Mouse (Mus musculus): ENCODE results near the gene Klrb1c. TPM values are rescaled to one million over a fixed set of nuclear protein-coding genes. Genes with fewer than 3 reads are reported as not detected.
"Not testable (repeated sequence)": the region's sequence is repeated elsewhere in the genome, so short reads cannot be mapped to it uniquely, and the experiment has no call there.

The Klrb1c gene
- polyA plus RNA-seq, 1 experiment from 2014 or later: 0.41 TPM

- TF ChIP-seq EP300 (IDR thresholded peaks at IDR 0.05) (no peak), CTCF (IDR thresholded peaks at IDR 0.05) (no peak)
- peak overlapping the region; percentile 20; the same call in 1 of the 2 replicates for H3K27ac ChIP-seq (ENCODE audit: low read length)
- H3K4me2 ChIP-seq (replicated peaks; ENCODE audit: low read depth, low read length): peak overlapping the region; percentile 48
- 21% methylated on average over 15 of the region's 15 CpGs for WGBS
- H3K27me3 ChIP-seq (replicated peaks; ENCODE audit: insufficient read depth, low read length): no peaks in the 10 kb centered on the region
- H3K9me3 ChIP-seq (ENCODE audit: low read length): no peaks in the 10 kb centered on the region
- H3K4me1 ChIP-seq (ENCODE audit: insufficient read depth, low read depth, low read length): no peaks in the 10 kb centered on the region
- DNase-seq (ENCODE audit: low spot score): peak; percentile 71
- H3K9ac ChIP-seq (replicated peaks; ENCODE audit: low read depth): no peak overlapping the region
- no peaks in the 10 kb centered on the region for H3K36me3 ChIP-seq (ENCODE audit: insufficient read depth, low read length)
- H3K4me3 ChIP-seq (ENCODE audit: low read depth, low read length): peak overlapping the region; percentile 62; the same call in 1 of the 2 replicates
- no peak for ATAC-seq
Observed at GRCm38 (mm10) chr6:128797936-128798771, 9.1 kb upstream of the Klrb1c start.

GRCm38 (mm10) chr6:128797185-128797905, 8.3 kb upstream of the Klrb1c start:
- Histone ChIP-seq H3K27ac (ENCODE audit: low read length) (no peak overlapping the region), H3K4me3 (ENCODE audit: low read depth, low read length) (no peak overlapping the region), H3K27me3 (replicated peaks; ENCODE audit: insufficient read depth, low read length) (no peaks in the 10 kb centered on the region), H3K9me3 (ENCODE audit: low read length) (no peaks in the 10 kb centered on the region), H3K4me1 (ENCODE audit: insufficient read depth, low read depth, low read length) (no peaks in the 10 kb centered on the region), H3K4me2 (replicated peaks; ENCODE audit: low read depth, low read length) (no peak overlapping the region), H3K9ac (replicated peaks; ENCODE audit: low read depth) (no peak overlapping the region), H3K36me3 (ENCODE audit: insufficient read depth, low read length) (no peaks in the 10 kb centered on the region)
- ATAC-seq (no peak), DNase-seq (ENCODE audit: low spot score) (no peak)
- TF ChIP-seq EP300 (IDR thresholded peaks at IDR 0.05) (no peak), CTCF (IDR thresholded peaks at IDR 0.05) (no peak)
- 68% methylated on average over 12 of the region's 12 CpGs for WGBS

GRCm38 (mm10) chr6:128796321-128796955, 7.4 kb upstream of the Klrb1c start:
- Histone ChIP-seq H3K4me2 (replicated peaks; ENCODE audit: low read depth, low read length) (no peak overlapping the region), H3K9me3 (ENCODE audit: low read length) (no peaks in the 10 kb centered on the region), H3K9ac (replicated peaks; ENCODE audit: low read depth) (no peak overlapping the region), H3K4me1 (ENCODE audit: insufficient read depth, low read depth, low read length) (no peaks in the 10 kb centered on the region), H3K27ac (ENCODE audit: low read length) (no peak overlapping the region), H3K36me3 (ENCODE audit: insufficient read depth, low read length) (no peaks in the 10 kb centered on the region), H3K4me3 (ENCODE audit: low read depth, low read length) (no peak overlapping the region), H3K27me3 (replicated peaks; ENCODE audit: insufficient read depth, low read length) (no peaks in the 10 kb centered on the region)
- no peak for DNase-seq (ENCODE audit: low spot score)
- 56% methylated on average over 8 of the region's 8 CpGs for WGBS
- TF ChIP-seq EP300 (IDR thresholded peaks at IDR 0.05) (no peak), CTCF (IDR thresholded peaks at IDR 0.05) (no peak)
- no peak for ATAC-seq

- H3K4me2 ChIP-seq (replicated peaks; ENCODE audit: low read depth, low read length): no peak overlapping the region
- ATAC-seq (no peak), DNase-seq (ENCODE audit: low spot score) (no peak)
- TF ChIP-seq EP300 (IDR thresholded peaks at IDR 0.05) (no peak), CTCF (IDR thresholded peaks at IDR 0.05) (no peak)
- no peaks in the 10 kb centered on the region for H3K4me1 ChIP-seq (ENCODE audit: insufficient read depth, low read depth, low read length)
- no peak overlapping the region for H3K9ac ChIP-seq (replicated peaks; ENCODE audit: low read depth)
- no peak overlapping the region for H3K27ac ChIP-seq (ENCODE audit: low read length)
- H3K36me3 ChIP-seq (ENCODE audit: insufficient read depth, low read length): no peaks in the 10 kb centered on the region
- no peaks in the 10 kb centered on the region for H3K27me3 ChIP-seq (replicated peaks; ENCODE audit: insufficient read depth, low read length)
- no peaks in the 10 kb centered on the region for H3K9me3 ChIP-seq (ENCODE audit: low read length)
- 20% methylated on average over 6 of the region's 6 CpGs for WGBS
- no peak overlapping the region for H3K4me3 ChIP-seq (ENCODE audit: low read depth, low read length)
Observed at GRCm38 (mm10) chr6:128793734-128794133, 4.7 kb upstream of the Klrb1c start.

- H3K27ac ChIP-seq (ENCODE audit: low read length); H3K4me2 ChIP-seq (replicated peaks; ENCODE audit: low read depth, low read length); H3K9ac ChIP-seq (replicated peaks; ENCODE audit: low read depth); H3K4me3 ChIP-seq (ENCODE audit: low read depth, low read length); ATAC-seq; H3K27me3 ChIP-seq (replicated peaks; ENCODE audit: insufficient read depth, low read length); H3K36me3 ChIP-seq (ENCODE audit: insufficient read depth, low read length); H3K9me3 ChIP-seq (ENCODE audit: low read length); H3K4me1 ChIP-seq (ENCODE audit: insufficient read depth, low read depth, low read length); DNase-seq (ENCODE audit: low spot score): not testable (repeated sequence)
- WGBS: 72% methylated on average over 4 of the region's 4 CpGs
Observed at GRCm38 (mm10) chr6:128790491-128790994, 1.5 kb upstream of the Klrb1c start.

GRCm38 (mm10) chr6:128788517-128788916, 498 bp downstream of the Klrb1c start:
- no peaks in the 10 kb centered on the region for H3K36me3 ChIP-seq (ENCODE audit: insufficient read depth, low read length)
- no peak overlapping the region for H3K27ac ChIP-seq (ENCODE audit: low read length)
- H3K4me2 ChIP-seq (replicated peaks; ENCODE audit: low read depth, low read length): no peak overlapping the region
- no peak for TF ChIP-seq CTCF (IDR thresholded peaks at IDR 0.05)
- TF ChIP-seq EP300 (IDR thresholded peaks at IDR 0.05): no peak
- 81% methylated on average over 1 of the region's 1 CpGs for WGBS
- H3K27me3 ChIP-seq (replicated peaks; ENCODE audit: insufficient read depth, low read length): no peaks in the 10 kb centered on the region
- no peaks in the 10 kb centered on the region for H3K9me3 ChIP-seq (ENCODE audit: low read length)
- DNase-seq (ENCODE audit: low spot score): no peak
- no peak overlapping the region for H3K4me3 ChIP-seq (ENCODE audit: low read depth, low read length)
- H3K9ac ChIP-seq (replicated peaks; ENCODE audit: low read depth): no peak overlapping the region
- no peak for ATAC-seq
- no peaks in the 10 kb centered on the region for H3K4me1 ChIP-seq (ENCODE audit: insufficient read depth, low read depth, low read length)

- ATAC-seq; H3K4me1 ChIP-seq (ENCODE audit: insufficient read depth, low read depth, low read length); H3K27ac ChIP-seq (ENCODE audit: low read length); DNase-seq (ENCODE audit: low spot score); H3K4me3 ChIP-seq (ENCODE audit: low read depth, low read length); H3K9me3 ChIP-seq (ENCODE audit: low read length); H3K4me2 ChIP-seq (replicated peaks; ENCODE audit: low read depth, low read length); H3K27me3 ChIP-seq (replicated peaks; ENCODE audit: insufficient read depth, low read length); H3K36me3 ChIP-seq (ENCODE audit: insufficient read depth, low read length); H3K9ac ChIP-seq (replicated peaks; ENCODE audit: low read depth): not testable (repeated sequence)
- 75% methylated on average over 1 of the region's 1 CpGs for WGBS
Observed at GRCm38 (mm10) chr6:128786396-128786795, 2.6 kb downstream of the Klrb1c start.

Data from lung, postnatal 0 days (tissue).